Mouse (Mus musculus) myocyte (in vitro differentiated cells): ENCODE results near the gene H2-T22.

ENCODE experiments used
- E2F4 ChIP-seq: IDR thresholded peaks from one replicate; pipeline ENCODE4 v1.6.1; 2011; ENCODE audit warnings: mild to moderate bottlenecking, control low read depth, moderate library complexity; ENCODE audit not compliant: insufficient read depth
- MYOG ChIP-seq, 3 experiments: IDR thresholded peaks; one replicate each; pipeline ENCODE4 v1.6.1; 2011; ENCODE audit warnings: control low read depth in 2 of 3, low read depth in 2 of 3, mild to moderate bottlenecking in 2 of 3; ENCODE audit not compliant: insufficient read length in 2 of 3, control insufficient read depth in 1 of 3, insufficient read depth in 1 of 3
- POLR2A ChIP-seq: IDR thresholded peaks from one replicate; pipeline ENCODE4 v1.6.1; 2011; ENCODE audit warnings: low read depth, mild to moderate bottlenecking, control low read depth, moderate library complexity; ENCODE audit not compliant: insufficient read length
- POLR2AphosphoS2 ChIP-seq: IDR thresholded peaks from one replicate; pipeline ENCODE4 v1.6.1; 2011; ENCODE audit warnings: low read depth, control low read depth; ENCODE audit not compliant: insufficient read length
- USF1 ChIP-seq: IDR thresholded peaks from one replicate; pipeline ENCODE4 v1.6.1; 2011; ENCODE audit warnings: low read depth, mild to moderate bottlenecking, control low read depth, moderate library complexity

DNA sequence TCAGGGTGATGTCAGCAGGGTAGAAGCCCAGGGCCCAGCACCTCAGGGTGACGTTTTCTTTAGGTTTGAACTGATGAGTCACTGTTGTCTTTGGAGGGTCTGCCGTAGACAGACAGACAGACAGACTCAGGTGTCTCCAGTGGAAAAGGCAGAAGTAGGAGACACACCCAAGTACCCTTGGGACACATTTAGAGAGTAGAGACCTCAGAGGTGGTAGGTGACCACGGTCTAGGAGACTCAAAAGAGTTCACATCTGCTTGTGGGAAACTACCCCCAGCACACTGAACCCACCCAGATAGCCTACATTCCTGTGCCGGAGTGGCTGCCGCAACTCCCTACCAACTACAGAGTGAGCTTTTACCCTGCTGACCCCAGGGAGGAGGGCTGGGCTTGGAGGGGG lies 27.6 kb downstream of the H2-T22 start:
- TF ChIP-seq E2F4 (no peak), POLR2A (no peak), USF1 (no peak), MYOG (IDR thresholded peaks at IDR 0.05; ENCODE audit: control insufficient read depth in 1 of 3, insufficient read depth in 1 of 3, insufficient read length in 2 of 3, low read depth in 2 of 3) (no peak), POLR2AphosphoS2 (no peak)
